Mouse (Mus musculus) cerebellum, postnatal 4 days (tissue): ENCODE measurements at regions not wholly inside any gene's neighbourhood (a gene's known extent, or its start where the extent isn't known, plus 50 kb on each side); places are given as distances from the start of the nearest gene placed in this dataset.
"Not testable (repeated sequence)": the region's sequence is repeated elsewhere in the genome, so short reads cannot be mapped to it uniquely, and the experiment has no call there.

ENCODE experiments used
- DNase-seq, 2 experiments: peaks; one replicate each; pipeline ENCODE4 v3.0.0; 2022; ENCODE audit warnings: low spot score in 2 of 2, mixed read lengths in 1 of 2

- DNase-seq, result no peak
Measured at GRCm38 (mm10) chr15:60333573-60334306, 317.3 kb upstream of the 4933412E24Rik start.

DNA sequence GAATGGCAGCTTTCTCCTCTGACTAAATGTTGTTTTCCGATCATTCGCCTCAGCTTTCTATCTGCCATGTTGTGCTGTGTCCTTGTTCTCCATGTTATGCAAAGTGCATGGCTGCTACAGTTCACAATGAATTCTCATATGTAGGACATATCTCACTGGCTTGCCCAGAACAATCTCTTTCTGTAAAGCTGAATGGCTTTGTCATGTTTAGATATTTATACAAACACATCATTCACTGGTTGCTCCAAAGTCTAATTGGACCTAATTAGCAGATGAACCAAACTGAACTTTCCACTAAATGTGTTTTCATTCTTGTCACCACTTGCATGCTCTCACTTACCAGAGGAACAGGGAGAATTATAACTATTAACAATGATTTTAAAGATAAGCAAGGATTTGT, 301.2 kb upstream of the 4933412E24Rik start:
- DNase-seq, result no peak

- no peak for DNase-seq
Measured at GRCm38 (mm10) chr15:60315210-60315609, 298.8 kb upstream of the 4933412E24Rik start.

DNA sequence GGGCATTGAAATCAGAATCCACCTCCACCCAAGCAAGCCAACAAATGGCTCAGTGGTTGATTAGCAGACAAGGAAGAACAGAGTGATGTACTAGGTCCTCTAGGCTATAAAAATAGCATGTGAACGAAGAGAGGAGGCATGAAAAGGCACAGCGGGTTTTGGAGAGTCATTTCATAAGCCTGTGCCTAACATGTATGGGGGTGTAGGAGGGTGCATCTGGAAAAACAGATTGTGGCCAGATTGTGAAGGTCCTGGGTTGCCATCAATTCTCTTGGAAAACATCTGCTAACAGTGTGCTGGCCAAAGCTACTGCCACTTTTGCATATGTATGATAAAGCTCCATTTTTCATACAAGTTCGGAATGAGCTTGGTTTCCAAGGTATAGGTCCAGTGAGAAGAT, 293.5 kb upstream of the 4933412E24Rik start:
- DNase-seq, result peak in 1 of 2 experiments; percentile 9

- DNase-seq, result no peak
Measured at GRCm38 (mm10) chr15:60308968-60309367, 292.6 kb upstream of the 4933412E24Rik start.

- DNase-seq, result no peak
Measured at GRCm38 (mm10) chr15:60308126-60308525, 291.7 kb upstream of the 4933412E24Rik start.

DNA sequence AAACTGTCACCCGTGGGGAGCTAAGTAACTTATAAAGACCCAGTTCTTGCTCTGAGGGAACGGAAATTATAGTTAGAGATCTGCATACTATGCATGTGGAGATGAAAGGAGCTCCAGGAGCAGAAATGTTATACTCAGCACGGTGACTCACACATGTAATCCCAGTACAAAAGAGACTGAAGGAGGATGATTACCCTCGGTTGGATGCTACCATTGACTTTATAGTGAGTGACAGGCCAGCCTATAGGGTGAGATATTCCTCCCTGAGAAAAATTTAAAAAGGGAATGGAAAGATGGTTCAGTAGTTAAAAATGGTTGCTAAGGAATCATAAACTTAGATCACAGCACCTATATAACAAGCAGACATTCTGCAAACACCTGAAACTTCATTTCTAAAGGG, 287.1 kb upstream of the 4933412E24Rik start:
- DNase-seq, result no peak

DNA sequence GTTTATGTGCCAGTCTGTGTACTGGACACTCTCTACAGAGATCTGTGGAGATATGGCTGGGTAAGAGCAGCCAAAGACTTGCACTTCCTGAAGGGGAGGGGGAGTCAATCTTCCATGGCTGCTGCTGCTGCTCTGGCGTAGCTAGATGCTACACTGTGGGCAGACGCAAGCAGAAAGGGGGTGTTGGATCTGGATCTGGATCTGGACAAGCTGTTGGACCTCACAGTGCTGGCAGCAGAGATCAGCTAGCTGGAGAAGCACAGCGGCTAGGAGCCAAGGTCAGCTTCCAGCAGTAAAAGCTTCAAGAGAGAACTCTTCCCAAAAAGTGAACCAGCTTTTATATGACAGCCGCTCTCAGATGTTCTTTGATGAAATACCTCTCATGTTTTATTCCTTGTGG, 285.5 kb upstream of the 4933412E24Rik start:
- no peak for DNase-seq

- no peak for DNase-seq
Measured at GRCm38 (mm10) chr15:60285321-60285720, 268.9 kb upstream of the 4933412E24Rik start.

GRCm38 (mm10) chr15:60280378-60280777, 264.0 kb upstream of the 4933412E24Rik start:
- no peak for DNase-seq

DNA sequence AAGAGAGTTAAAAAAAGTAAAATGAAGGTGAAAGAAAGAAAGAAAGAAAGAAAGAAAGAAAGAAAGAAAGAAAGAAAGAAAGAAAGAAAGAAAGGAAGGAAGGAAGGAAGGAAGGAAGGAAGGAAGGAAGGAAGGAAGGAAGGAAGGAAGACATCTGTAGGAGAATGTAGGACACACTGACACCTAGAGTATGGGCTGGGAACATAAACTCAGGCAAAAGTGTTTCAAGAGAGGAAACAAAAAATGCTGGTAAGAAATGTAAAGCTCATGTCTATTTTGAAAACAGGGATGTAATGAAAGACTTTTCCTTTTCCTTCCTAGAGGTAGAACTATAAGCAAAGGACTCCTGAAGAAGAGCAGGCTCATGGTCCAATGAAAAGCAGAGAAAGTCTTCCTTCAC, 237.2 kb upstream of the 4933412E24Rik start:
- DNase-seq, result not testable (repeated sequence)

GRCm38 (mm10) chr15:60226335-60226938, 210.0 kb upstream of the 4933412E24Rik start:
- DNase-seq, result no peak

DNA sequence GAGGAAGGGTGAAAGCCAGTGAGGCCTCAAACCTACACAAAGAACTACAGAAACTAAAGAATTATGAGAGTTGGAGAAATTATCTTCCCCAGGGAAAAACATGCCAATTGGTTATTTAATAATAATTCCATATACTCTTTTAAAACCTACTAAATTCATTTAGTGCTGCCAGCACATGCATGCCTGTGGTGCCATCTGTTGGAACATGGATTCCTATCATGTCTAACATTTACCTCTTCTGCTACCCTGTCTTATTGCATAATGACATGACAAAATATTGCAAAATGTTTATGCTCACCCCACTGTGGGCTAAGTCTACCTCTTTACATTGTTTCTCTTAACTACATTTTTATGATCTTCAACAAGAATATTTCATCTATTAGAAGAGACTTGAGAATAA, 178.7 kb upstream of the 4933412E24Rik start:
- DNase-seq, result no peak

GRCm38 (mm10) chr15:60193157-60193556, 176.7 kb upstream of the 4933412E24Rik start:
- no peak for DNase-seq

- DNase-seq, result no peak
Measured at GRCm38 (mm10) chr15:60187002-60187715, 170.7 kb upstream of the 4933412E24Rik start.

DNA sequence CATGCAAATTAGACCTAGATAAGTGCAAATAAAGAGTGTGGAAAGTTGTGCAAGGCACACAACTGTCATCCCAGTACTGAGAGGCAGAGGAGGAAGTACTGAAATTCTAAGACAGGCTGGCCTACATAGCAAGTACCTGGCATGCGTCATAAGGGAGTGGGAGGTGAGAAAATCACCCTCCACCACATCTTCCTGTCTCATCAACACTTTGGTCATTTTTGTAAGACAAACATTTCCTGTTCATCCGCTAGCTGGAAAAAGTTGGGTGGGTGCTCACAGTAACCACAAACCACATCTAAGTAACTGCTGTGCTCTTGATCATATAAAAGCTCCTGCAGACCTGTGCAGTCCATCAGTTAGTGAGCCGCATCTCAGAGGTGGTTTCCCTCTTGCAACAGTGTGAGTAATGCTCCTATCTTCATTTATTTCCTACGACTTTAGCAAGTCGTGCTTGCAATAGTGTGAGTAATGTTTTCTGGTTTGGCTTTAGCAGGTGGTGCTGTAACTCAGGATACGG, 125.2 kb upstream of the 4933412E24Rik start:
- DNase-seq, result no peak

- DNase-seq, result no peak
Measured at GRCm38 (mm10) chr15:60136671-60137070, 120.3 kb upstream of the 4933412E24Rik start.

DNA sequence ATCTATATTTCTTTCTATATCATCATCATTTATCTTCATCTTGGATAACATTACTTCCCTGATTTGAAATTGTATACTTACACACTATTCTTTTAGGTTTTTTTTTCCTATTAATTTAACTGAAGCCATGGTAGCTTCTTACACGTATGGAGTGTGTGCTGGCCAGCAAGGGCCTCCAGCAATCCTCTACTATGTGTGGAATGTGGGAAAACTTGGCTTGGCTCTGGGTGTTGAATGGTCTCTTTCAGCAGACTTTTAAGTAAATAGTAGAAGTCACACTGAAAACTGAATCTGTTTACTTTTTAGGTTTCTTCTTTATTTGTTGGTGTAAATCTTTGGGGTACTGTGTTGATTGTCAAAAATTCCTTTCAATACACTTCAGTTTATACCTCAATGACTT, 118.1 kb upstream of the 4933412E24Rik start:
- no peak for DNase-seq

DNA sequence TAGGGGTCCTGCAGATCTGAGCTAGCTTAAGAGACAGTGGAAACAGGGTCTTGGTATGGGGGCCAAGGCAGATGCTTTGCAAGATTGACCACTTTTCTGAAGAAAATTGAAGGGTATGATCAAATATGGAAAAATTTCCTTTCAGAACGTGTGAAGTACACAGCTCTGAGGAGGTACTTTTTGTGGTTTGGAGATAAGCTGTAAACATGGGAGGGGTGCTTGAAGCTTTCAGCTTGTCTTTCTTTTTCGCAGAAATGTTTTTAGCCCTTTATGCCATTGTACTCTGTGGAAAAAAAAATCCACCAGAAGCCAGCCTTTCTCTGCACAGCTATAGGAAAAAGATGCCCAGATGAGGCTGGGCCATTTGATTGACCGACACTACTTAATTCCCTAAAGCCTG, 116.3 kb upstream of the 4933412E24Rik start:
- no peak for DNase-seq

DNA sequence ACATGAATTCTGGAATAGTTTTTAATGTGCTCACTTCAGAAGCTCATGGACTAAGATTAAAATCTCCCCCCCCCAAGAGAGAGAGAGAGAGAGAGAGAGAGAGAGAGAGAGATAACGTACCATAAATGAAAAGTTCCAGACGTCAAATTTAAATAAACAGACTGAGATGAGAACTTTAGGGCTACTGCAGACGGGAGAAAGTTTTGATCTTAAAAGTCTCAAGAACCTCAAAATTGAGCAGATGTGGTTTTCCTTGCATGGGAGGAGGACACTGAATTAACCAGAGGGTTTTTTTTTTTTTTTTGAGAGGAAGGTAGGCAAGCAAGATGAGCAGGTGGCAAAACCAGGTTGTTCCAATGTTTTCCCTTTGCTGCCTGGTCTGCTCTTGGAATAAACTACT, 108.0 kb upstream of the 4933412E24Rik start:
- no peak for DNase-seq

- no peak for DNase-seq
Measured at GRCm38 (mm10) chr15:60119926-60120325, 103.5 kb upstream of the 4933412E24Rik start.

DNA sequence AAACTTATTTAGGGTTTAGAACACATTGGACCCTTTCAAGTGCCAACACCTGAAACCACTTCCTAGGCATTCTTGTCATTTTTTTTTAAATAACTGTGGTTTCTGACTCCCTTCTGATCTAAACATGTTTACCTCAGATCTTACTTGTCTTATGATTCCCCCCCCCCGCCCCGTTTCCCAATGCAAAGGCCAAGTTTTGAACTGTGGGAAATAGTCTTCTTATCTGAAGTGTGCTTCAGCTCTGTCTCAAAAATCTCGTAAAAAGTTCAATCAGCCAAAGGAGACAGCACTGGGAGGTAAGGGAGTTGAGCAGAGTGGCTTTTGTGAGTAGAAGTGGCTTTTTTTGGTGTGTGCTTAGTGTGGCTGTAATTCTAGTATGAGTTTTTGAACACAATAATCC, 95.5 kb upstream of the 4933412E24Rik start:
- DNase-seq, result no peak

- DNase-seq, result no peak
Measured at GRCm38 (mm10) chr15:60111046-60111445, 94.6 kb upstream of the 4933412E24Rik start.
